Mouse (Mus musculus) naive thymus-derived CD4-positive, alpha-beta T cell, adult 2 months (primary cell): ENCODE measurements around the gene Pspn.

Experiments
- DNase-seq: peaks from one replicate; pipeline ENCODE4 v3.0.0-alpha.2; 2011; ENCODE audit warnings: low read depth

Pspn gene

GRCm38 (mm10) chr17:56962642-56963405, 37.0 kb downstream of the Pspn start:
- no peak for DNase-seq

GRCm38 (mm10) chr17:56961880-56962279, 37.9 kb downstream of the Pspn start:
- DNase-seq: no peak

GRCm38 (mm10) chr17:56958667-56959066, 41.2 kb downstream of the Pspn start:
- no peak for DNase-seq

GRCm38 (mm10) chr17:56957763-56958429, 41.9 kb downstream of the Pspn start:
- DNase-seq: peak; percentile 30

GRCm38 (mm10) chr17:56954871-56955270, 44.9 kb downstream of the Pspn start:
- no peak for DNase-seq

GRCm38 (mm10) chr17:56952639-56953038, 47.2 kb downstream of the Pspn start:
- DNase-seq: no peak

GRCm38 (mm10) chr17:56950915-56951314, 48.9 kb downstream of the Pspn start:
- DNase-seq: peak; percentile 86
